Mouse (Mus musculus): ENCODE measurements around the gene Ascc2. TPM values are rescaled to one million over a fixed set of nuclear protein-coding genes. Genes with fewer than 3 reads are reported as not detected.
A peak's percentile ranks its signal among the peaks of the same experiment; 100 is the strongest.

The Ascc2 gene
- total RNA-seq (2021): 10 to 100 TPM; 26.7 to 27.6 TPM
- long read RNA-seq, experiment 1, transcript Ascc2-201 (20 exons, 2,650 nt): major isoform, 10 of 39 reads
- long read RNA-seq, experiment 1, partial matches to known transcripts: 25 of 39 reads
- long read RNA-seq, experiment 1, other reads (novel, unspliced or antisense): 4 of 39 reads
- long read RNA-seq, experiment 2, transcript Ascc2-201 (20 exons, 2,650 nt): major isoform, 7 of 24 reads
- long read RNA-seq, experiment 2, partial matches to known transcripts: 5 of 24 reads
- long read RNA-seq, experiment 2, other reads (novel, unspliced or antisense): 12 of 24 reads

- DNase-seq: peak; percentile 99
Measured at GRCm38 (mm10) chr11:4637534-4638234, at the start of gene Ascc2. TSS of gene Ascc2 (plus strand) at chr11:4637747.

DNA sequence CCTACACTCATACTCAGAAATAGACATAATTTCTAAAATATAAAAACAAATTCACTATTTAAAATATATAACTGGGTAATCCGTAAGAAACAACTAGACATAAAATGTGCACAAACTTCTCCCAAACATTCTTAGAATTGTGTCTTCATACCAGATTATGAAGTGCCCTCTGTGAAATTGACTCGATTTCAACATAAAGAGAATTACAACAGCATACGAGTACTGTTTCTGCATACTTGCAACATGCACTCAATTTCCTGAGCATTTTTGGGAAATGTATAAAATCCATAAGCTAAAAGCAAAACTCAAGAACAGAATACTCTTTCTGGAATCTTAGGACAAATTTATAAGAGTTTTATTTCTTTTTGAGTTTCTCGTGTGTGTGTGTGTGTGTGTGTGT is 45.7 kb upstream of the Ascc2 start:
- DNase-seq: no peak

DNA sequence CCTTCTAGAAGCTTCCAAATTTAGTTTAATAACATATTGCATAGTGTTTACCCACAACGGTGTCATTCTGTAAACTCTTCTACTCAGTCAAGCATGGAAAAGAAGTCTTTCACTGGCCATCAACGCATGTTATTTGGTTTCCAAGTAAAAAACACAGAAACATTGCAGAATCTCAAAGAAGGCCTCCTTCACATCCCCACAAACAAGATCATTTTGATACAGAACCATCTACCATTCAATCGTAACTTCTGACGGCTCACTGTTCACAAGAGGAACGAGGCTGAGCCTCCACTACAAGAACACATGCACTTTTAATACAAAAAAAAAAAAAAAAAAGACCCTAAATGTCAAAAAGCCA is 44.1 kb upstream of the Ascc2 start:
- no peak for DNase-seq

DNA sequence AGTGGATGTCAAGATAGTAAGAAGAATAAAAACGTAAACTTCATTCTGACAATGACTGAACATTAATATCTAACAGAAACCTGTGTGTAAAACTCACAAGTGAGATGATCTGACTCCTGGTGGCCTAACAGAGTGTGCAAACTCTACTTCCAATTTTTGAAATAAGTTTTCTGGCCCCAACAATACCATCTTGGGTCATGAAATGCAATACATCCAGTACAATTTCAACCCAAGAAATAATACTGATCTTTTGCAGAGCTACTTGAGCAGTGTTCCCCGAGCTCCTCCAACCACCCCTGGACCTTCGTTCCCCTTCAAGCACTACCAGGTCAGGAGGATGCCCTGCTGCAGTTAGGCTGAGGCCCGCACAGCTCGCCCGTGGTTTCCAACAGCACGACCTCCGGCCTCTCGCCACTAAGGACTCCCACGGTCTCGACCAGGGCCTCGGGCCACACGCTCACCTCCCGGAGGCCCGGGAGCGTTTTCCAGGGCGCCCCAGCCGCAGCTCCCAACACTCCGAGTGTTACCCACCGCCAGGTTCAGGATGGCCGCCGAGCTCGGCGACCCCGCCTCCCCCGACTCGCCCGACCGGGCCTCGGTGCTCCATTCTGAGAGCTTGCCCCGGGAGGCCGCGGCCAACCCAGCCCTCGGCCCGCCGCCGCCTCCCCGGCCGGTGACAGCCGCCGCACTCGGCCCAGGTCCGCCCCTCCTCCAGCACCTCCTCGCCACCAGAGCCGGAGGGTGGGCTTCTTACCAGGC is 43.5 kb upstream of the Ascc2 start:
- peak; percentile 66 for DNase-seq

GRCm38 (mm10) chr11:4594608-4595500 is 42.7 kb upstream of the Ascc2 start, which contains the start of gene Mtmr3:
TSS of gene Mtmr3 (minus strand) at chr11:4594863.
- DNase-seq: peak; percentile 98

GRCm38 (mm10) chr11:4598411-4598810 is 39.1 kb upstream of the Ascc2 start:
- no peak for DNase-seq

DNA sequence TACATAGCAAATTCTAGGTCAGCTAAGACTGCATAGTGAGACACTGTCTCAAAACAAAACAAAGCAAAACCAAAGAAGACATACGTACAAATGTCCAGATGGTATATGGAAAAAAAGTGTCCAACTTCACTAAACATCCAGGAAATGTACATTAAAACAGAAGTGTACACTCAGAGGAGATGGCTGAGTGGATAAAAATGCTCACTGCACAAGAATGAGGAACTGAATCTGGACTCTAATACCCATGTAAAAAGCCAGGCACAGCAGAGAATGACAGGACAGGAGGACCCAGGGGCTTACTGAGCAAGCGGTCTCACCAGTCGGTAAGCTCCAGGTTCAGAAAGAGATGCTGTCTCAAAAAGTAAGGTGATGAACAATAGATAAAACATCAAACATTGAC is 37.6 kb upstream of the Ascc2 start:
- DNase-seq: no peak

GRCm38 (mm10) chr11:4601890-4602289 is 35.7 kb upstream of the Ascc2 start:
- no peak for DNase-seq

DNA sequence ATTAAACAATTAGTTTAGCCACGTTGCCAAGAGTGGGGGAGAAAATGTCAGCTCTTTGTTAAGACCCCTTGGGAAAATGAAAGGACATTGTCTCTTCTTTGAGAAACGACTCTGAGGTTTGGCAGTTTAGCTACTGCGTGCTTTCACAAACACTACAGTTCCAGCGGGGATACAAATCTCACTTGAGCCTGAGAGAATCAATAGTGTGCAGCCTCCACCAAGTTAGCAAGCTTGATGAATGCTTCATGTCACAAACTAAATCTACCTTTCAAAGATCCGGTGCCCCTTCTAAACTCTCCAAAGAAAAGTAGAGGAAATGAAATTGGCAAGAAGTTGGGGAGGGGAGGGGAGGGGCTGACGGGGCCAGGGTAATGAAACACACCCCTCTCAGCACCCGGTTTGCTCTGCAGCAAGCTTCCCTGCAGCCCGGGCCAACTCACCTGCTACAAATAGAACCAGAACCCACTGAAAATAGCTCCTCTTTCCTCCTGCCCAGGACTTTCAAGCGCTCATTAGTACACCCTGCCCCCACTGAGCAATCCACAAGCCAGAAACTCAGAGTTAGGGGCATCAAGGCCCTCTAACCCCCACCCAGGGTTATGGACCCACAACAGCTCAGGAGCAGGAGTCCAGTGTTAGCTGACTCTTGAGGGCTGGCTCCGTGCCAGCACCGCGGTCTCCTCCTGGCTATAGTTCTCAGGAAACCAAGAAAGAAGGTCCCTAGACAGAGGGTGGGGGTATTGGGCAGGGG is 34.7 kb upstream of the Ascc2 start:
- peak; percentile 56 for DNase-seq

- DNase-seq: no peak
Measured at GRCm38 (mm10) chr11:4604441-4604840, 33.1 kb upstream of the Ascc2 start.

- DNase-seq: no peak
Measured at GRCm38 (mm10) chr11:4605414-4605813, 32.1 kb upstream of the Ascc2 start.

DNA sequence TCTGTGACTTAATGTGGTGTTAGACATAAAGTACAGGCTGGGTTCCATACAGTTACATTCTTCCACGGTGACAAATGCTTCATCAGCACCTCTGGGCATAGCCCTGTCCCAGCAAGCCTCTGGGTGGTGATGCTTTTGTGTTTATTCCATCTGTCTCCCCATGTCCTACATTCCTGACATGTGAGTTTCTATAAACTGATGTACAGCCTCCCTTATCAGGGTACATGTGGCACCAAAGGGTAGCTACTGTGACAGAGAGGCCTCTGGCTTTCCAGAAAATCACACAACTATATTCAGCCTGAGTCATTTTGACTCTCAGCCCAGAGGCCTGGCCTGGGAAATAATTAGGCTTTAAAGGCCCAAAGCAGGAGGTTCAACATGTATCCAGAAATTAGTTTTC is 31.0 kb upstream of the Ascc2 start:
- no peak for DNase-seq

- no peak for DNase-seq
Measured at GRCm38 (mm10) chr11:4611904-4612303, 25.6 kb upstream of the Ascc2 start.

DNA sequence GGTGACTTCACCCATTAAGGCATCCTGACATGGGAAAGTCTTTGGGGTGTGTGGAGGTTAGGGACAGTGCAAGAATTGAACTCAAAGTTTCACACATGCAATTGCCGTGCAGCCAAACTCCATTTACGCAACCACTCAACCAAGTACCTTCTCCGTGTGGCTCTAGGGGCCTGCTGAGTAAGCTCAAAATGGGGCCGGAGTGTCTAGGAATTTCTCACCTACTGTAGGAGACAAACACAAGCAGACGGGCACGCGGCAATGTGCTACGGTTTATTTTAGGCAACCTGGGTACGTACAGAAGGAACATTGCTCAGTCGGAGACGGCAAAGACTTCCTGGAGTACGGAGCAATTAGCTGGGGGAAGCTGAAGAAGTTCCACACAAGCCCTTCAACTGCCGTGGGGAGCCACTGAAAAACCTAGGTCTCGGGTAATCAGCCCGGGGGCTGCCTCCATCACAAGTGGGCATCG is 17.5 kb upstream of the Ascc2 start, which contains the start of gene Gm11032:
Gene Gm11032 (plus strand): TSS at position 51 of the 469 bp plus-strand sequence.
- DNase-seq: no peak

DNA sequence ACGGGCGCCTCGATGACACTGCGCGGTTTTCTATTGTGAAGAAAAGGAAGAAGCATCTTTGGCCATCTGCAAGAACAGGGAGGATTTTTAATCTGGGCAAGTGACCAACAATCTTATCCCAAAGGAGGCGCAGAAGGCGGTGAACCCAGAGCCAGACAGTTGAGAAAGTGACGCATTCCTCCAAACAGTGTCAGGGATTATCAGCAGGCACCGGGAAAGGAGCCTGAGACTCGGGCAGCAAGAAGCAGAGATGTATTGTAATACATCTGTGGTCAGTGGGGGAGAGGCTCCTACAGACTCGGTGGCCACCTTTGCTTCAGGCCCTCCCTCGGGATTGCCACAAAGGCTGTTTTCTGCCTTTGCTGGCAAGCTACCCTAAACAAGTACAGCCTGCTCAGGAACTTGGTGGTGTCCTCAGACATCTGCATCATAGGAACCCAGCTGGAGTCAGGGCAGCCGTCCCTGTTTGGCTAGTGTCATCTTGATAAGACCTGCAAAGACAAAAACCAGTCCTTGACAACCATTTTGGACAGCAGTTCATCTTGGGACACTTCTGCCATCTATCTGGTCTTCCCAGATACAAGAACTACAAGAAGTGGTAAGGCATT is 16.9 kb upstream of the Ascc2 start:
- DNase-seq: peak; percentile 31

DNA sequence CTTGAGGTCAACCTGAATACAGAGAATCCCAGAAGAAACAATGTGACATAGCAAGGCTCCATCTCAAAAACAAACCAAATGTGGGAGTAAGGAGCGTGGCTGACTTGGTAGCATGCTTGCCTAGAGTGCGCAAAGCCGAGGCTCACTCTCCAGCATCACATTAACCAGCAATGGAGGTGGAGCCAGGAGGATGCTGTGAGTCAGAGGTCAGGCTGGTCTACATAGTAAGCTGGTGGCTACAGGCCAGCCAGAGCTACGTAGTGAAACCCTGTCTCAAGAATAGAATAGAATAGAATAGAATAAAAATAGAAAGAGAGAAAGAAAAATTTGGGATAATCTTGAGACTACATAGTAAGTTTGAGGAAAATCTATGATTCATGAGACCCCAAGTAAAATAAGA is 15.7 kb upstream of the Ascc2 start:
- peak; percentile 30 for DNase-seq

GRCm38 (mm10) chr11:4622442-4622986 is 15.0 kb upstream of the Ascc2 start:
- no peak for DNase-seq

GRCm38 (mm10) chr11:4622997-4623396 is 14.6 kb upstream of the Ascc2 start:
- DNase-seq: no peak

DNA sequence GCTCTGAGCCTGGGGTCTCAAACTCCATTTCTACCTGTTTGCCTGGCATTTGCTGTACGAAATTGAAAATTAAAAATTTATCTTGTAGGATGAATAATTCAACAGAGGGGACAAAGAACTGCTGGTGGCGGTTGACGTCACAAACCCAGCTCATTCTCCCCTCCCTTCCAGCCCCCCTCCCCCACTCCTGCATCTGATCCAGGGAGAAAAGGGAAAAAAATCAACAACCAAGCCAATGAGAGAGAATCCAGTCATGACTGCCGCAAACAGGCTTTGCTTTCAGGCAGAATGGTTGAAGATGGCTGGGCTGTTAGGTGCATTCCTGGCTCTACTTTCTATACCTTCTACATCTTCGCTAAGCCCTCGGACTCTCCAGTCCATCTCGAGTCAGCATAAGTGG is 11.6 kb upstream of the Ascc2 start:
- DNase-seq: no peak

GRCm38 (mm10) chr11:4627636-4628035 is 9.9 kb upstream of the Ascc2 start:
- no peak for DNase-seq
